Mouse (Mus musculus): ENCODE data around the gene 1700029J07Rik.

Gene 1700029J07Rik

DNA sequence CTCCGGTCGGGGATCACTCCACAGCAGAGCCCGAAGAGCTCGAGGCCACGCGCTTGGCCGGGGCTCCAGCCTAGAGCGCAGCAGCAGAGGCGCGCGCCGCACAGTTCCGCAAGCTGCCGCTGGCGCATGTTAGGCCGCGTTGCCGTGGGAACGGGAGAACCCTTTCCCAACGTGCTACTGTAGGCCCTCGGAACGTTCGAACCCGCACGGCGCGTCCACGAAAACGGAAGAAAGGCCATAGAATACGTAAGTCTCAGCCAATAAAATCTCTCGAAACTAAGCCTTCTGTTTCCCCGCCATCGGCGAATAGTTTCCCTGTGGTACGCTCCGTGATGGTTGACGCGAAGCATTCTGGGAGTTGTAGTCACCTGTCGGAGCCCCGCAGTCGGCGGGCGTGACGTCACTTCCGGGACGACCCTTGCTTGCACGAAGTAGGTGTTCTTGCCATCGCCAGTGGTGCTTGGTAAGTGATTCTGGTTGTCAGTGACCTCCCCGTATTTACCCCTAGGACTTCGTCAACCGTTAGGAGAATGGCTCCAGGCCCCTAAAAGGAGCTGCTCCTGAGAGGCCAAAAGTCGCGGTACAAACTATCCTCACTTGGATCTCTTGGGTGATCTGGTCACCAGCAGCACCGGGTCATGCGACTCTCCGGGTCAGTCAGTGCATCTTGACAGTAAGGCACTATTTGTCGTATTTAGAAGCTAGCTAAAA lies at the start of gene 1700029J07Rik, which contains the start of gene Ufsp2:
TSS of gene 1700029J07Rik (minus strand) at position 127 of the 711 bp plus-strand sequence.
TSS of gene Ufsp2 (plus strand) at position 403 of the 711 bp plus-strand sequence.
- DNase-seq, result peak; percentile 99

DNA sequence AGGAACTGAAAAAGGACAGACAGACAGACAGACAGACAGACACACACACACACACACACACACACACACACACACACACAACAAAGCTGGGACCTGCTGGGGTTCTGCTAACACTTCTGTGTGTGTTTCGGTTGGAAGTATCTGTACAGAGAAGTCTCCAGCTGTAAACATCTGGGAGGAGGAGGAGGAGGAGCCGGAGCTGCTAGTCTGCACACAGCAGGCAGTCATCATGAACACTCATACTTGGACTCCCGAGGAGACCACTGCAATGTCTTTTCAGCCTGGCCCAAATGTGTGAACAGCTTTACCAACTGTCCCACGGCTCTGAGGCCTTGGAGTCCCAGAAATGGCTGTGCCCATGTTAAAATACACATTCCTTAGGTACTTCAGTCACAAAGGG lies 49.3 kb upstream of the 1700029J07Rik start:
- no peak for DNase-seq

DNA sequence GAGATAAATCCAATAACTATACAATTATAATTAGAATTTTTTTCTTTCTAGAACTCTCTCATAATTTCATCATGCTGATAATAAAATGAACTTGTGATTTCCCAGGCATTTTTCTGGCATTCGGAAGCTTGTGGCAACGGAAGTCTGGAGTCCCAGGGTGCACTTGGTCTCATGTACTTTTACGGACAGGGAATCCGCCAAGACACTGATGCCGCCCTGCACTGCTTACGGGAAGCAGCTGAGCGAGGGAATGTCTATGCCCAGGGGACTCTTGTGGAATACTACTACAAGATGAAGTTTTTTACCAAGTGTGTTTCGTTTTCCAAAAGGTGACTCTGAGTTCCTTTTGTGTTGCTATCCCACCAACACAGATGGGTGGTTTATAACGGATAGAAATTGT lies 47.7 kb upstream of the 1700029J07Rik start:
- no peak for DNase-seq

DNA sequence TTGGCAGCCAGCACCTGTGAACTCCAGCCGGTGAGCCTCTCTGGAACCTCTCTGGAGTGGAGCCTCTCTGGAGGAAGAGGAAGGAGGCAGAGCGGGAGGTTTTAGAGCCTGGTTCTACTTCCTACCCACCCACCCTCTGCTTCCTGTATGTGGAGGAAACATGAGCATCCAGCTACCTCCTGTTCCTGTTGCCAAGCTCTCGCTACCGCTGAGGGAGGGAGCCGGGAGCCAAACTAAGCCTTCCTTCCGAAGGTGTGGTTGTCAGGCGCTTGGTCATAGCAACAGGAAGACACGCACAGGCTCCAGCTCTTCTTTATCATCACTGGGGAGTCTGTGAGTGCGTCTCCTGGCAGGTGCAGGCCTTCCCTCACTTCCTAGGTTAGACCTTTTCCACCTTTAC lies 47.2 kb upstream of the 1700029J07Rik start:
- DNase-seq, result no peak

DNA sequence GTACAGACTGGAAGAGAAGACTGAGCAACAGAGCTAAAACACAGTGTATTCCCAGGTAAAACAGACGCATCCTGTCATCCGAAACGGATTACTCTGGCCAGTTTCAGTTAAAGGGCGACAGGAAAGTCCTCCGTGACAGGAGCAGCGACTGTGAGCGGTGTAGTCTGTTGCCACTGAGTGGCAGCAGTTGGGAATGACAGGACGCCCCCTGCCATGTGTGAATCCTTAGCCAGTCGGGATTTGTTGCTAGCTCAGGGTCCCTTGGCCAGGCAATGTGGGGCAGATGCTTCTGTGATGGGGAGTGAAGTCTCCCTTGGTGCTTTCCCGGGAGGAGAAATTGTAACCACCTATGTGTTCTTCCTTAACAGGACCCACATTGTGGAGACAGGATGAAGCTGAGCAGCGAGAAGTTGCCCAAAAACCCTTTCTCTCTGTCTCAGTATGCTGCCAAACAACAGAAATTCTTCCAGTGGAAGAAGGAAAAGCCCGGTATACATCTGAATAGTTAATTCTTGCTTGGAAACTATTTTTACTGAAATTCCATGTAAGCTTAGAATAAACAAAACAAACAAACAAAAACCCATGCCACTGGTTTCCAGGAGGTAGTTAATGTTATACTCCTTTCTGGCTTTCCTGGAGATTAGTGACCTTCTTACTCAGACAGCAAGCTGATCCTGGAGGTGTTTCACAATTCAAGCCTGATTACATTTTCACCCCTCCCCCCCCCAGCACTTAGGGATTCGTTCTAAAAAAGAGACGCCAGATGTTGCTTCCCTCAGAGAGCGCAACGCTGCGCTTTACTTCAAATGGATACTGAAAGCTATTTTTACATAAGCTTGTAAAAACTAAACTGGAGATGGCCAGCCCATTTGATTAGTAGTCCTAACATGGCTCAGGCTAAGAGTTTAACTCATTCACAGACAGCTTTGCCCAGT lies 36.0 kb upstream of the 1700029J07Rik start:
- peak; percentile 26 for DNase-seq

DNA sequence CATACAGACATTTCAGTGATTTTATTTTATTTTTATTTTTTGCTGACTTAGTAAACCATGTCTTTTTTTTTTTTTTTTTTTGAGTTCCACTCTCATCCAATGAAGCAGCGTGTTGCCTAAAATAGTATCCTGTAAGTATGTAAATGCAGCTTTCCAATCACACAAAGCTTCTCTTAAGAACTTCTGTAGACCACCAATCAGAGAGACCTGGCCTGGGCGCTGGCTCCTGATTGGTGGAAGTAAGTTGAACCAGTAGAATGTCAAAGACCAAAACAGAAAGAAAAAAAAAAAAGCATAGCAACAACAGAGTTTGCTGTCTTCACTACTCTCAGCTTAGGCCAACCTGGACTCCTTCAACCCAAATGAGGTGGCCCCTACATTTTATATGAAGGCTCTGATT lies 35.3 kb upstream of the 1700029J07Rik start:
- no peak for DNase-seq

DNA sequence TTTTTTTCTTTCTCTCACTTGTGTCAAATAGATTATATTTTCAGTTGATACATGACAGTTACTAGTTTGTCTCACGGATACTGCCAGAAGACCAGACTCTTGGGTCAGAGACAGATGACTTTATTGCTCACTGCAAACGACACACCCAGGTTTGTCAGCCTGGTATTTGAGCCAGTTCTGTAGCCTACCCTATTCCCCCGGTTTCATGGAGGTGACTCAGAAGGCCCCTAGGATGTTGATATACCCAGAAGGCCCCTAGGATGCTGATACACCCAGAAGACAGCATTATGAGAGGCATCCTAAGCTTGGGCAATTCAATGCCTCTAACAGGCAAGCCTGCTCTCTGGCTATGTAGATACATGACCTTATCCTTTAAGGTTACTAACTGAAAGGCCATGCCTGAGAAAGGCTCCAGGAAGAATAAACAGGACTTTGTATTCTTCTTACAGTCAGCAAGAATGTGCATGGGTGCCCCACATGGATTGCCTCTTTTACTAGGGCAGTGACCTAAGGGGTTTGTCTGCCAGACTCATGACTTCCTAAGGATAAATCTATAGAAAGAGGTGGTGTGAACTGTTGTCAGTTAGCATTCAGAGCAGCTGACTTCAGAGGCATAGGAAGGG lies 32.1 kb upstream of the 1700029J07Rik start:
- DNase-seq, result no peak

DNA sequence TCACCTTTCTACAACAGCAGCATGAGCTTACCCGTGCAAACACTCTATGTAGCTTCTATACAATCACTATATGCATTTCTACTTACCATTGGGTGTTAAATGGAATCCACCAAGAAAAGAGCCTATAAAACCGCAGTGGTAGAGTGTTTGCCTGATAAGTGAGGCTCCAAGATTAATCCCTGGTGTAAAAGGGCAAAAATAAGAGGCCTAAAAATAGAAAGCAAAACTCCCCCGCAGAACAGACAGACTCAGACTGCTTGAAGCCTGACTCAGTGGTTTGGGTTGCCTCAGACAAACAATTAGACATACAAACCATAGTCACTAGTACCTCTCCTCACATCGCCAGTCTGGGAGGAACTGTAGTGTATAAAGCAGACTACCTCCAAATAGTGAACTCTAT lies 30.5 kb upstream of the 1700029J07Rik start, which contains the start of gene Ankrd37:
TSS of gene Ankrd37 (minus strand) at position 112 of the 400 bp plus-strand sequence.
- DNase-seq, result no peak

DNA sequence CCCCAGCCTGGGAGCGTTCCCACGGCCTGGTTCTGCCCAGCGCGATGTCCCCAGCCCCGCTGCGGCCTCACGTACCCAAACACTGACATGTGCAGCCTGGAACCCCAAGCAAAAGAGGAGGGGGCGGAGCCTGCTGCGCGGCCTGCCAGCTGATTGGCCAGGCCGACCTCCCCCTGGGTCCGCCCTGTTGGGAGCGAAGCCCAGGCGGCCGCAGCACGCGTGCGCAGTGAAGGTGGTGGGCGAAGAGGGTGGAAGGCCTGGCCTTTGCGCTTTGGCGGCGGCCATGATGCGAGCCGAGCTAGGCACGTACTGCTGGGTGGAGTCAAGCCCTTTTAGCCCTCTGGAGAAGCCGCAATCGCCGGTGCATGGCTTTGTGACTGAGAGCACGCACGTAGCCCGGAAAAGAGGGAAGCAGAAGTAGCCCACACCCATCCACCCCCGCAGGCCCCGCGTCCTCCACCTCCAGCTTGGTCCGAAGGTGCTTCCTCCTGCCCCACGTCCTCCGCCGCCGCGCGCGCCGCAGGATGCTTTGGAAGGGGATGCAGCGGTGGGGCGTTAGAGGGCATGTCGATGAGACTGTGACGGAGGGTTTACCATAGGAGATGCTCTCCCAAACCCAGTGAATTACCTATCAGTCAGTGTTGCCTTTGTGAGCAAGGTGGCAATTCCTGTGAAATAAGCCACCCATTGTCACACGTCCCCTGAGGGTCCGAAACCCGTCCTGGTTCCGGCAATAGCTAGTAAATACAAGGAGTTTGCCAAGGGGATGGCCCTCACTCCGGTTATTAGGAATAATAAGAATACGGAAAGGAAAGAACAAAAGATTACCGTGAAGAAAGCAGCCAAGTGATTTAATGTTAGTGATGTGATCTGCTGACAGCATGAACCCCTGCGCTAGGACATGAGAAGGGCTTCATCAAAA lies 25.0 kb upstream of the 1700029J07Rik start:
- peak; percentile 97 for DNase-seq

DNA sequence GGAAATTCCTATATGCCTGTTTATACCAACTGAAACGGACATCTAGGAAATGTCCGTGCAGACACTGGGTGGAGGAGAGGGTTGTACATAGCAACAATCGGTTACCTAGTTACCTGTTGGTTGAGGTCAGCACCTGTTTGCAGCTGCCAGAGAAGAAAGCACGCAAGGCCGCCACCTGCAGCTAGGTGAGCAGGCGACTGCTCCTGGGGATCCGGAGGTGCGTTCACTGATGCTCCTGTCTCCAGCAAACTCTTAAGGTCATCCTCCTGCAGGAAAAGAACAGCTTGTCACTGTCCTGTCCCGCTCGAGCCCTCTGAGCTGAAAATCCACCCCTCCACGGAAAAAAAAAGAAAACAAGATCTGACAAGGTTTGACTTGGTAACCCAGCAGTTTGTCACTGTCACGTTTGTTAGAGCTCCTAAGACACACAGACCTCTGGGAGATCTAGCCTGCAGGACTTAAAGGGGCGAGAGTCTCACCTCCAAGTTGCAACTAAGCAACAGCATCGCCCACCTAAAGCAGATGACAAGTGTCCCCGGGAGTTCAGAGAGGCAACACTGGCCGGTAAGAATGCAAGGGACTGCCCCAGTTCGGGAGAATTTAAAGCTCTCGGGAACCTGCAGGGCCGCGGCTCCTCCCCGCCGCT lies 24.2 kb upstream of the 1700029J07Rik start, which contains the start of gene Lrp2bp:
TSS of gene Lrp2bp (plus strand) at position 166 of the 646 bp plus-strand sequence.
- DNase-seq, result peak; percentile 14

DNA sequence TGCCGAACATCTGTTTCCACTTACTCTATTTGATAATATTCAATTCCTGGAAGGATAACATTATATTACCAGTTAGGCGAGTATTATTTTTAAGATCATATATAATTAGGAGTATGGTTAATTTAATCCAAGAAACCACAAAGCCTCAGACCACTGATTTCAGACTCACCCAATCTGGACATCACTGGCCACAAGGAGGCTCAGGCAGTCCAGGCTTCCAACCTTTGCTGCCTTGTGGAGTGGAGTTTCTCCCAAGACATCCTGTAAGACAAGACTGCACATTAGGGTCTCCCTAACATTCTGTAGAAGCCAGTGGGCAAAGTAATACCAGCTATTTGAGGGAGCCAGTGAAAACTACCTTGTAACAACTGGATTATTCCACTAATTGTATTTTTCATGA lies 23.2 kb upstream of the 1700029J07Rik start:
- no peak for DNase-seq

DNA sequence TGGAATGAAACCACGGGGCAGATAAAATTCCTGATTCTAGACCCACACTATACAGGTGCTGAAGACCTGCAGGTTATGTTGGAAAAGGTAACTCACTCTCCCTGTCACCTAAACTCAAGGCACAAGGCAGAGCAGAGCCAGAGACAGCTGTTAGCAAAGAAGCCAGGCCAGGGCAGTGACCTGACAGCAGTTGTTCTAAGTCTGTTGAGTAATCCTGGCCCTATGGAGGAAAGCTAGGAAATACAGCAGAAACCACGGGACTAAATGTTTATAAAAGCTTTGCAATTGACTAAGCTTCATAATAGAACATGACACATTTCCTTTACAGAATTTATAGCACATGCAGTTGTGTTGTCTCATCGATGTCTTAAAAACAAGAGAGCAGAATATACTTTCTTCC lies 20.5 kb upstream of the 1700029J07Rik start:
- no peak for DNase-seq

DNA sequence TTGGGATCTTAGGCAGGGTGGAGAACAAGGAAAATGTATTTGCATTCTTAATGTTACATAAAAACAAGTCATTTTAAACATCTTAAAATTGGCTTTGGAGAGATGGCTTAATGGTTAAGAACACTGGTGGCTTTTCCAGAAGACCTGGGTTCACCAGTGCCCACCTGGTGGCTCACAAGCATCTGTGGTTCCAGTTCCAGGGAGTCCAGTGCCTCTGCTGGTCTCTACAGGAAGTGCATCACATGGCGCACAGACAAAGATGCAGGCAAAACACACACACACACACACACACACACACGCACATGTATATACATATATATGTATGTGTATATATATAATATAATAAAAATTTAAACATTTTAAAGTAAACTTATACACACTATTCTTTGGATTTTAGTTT lies 19.1 kb upstream of the 1700029J07Rik start:
- DNase-seq, result no peak

DNA sequence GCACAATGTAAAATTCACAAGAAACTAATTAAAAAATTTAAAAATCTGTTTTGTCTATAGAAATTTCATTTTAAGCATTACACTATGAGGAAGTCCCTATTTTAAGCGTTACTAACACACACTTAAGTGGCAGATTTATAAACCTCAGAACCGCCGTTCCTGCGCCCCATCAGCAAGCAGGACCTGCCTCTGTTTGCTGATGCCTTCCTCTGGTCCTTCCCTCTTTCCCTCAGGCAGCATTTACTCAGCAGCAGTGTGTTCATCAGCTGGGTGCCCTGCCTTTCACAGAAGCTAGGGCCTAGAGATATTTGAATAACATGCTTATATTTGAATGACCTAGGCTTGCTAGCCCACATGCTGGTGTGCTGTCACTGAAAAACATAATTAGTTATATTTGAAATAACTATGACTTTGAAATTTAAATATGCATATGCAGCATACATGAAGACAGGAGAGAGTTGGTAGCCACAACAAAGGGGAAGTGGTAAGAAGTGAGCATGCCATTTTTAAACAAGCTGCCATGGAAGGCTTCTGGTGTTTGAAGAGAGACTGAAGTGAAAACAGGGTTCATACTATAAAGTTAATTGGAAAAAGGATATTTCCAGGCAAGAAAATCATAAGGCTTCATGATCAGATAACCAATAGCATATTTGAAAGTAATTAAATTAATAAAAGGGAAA lies 15.7 kb upstream of the 1700029J07Rik start:
- DNase-seq, result no peak

DNA sequence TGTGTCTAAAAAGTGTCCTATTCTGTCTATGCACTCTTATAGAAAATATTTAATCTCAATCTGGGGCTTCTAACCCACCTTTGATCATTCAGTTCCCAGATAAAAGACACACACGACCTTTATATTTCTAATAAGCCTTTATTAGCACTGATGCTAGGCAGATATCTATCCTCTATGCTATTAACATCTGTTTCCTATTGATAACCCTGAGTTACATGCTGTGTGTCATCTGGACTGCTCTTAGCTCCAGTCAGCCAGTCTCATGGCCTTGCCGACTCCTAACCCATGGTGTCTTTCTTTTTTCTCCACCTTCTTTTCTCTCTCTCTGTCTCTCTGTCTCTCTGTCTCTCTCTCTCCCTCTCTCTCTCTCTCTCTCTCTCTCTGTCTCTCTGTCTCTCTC lies 13.1 kb upstream of the 1700029J07Rik start:
- no peak for DNase-seq

DNA sequence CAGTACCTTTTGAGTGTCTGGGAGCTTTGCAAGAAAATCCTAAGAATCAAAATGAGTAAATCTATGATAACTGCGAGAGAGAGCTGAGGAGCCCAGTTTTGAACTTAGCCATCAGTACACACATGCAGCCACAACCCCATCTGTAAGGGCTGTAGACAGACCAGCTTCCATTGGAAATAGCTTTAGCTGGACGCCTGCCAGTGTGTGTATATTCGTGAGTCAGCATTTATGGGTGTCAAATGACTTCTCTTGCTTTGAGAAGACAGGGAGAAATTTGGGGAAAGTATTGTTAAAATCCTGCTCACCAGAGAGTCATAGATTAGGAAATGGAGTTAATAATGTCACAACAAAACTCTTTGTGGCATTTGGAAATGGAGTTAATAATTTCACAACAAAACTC lies 11.6 kb upstream of the 1700029J07Rik start:
- DNase-seq, result no peak

DNA sequence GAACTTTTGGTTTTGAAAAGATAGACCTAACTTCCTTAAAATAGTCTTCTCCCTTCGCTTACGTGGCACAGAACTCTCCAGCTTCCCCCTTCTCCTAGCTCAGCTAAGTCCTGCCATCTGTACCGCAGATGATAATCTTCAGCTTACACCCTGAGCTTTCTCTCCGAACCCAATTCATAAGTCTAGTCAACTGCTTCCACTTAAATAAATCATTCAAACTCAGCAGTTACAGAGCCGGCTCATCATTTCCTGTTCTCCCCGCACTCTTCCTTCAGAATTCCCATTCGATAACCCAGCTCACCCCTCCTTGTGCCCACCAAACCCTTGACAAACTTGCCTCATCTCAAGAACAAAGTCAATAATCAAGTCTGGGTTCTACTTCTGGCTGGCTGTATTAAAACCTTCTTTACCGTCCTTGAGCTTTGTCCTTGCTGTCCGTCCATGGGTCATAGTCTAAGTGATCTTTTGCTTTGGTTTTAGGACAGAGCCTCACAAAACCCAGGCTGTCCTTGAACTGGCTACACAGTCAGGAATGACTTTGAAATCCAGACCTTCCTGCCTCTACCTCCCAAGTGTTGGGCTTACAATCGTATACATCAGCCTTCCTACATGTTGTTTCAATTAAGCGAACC lies 901 bp upstream of the 1700029J07Rik start:
- DNase-seq, result no peak

DNA sequence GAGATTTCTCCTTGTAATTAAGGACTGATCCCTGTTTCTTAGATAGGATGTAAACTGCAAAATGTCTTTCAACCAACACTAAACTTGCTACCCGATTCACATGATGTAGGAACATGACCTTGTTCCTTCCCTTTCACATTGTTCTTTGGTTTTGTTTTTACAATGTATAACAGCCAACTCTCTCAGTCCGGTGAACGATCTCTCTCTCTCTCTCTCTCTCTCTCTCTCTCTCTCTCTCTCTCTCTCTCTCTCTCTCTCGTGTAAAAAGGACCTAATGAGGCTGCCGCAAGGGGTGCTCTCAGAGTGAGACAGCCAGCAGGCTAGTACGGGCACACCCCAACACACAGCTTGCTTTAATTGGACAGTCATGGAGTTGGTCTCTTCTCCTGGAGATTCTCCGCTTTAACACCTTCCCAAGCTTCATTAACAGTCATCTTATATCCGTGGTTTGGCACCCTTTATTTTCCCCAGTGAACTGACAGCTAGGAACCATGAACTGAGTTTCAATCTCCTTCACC lies 1.0 kb downstream of the 1700029J07Rik start:
- DNase-seq, result no peak

DNA sequence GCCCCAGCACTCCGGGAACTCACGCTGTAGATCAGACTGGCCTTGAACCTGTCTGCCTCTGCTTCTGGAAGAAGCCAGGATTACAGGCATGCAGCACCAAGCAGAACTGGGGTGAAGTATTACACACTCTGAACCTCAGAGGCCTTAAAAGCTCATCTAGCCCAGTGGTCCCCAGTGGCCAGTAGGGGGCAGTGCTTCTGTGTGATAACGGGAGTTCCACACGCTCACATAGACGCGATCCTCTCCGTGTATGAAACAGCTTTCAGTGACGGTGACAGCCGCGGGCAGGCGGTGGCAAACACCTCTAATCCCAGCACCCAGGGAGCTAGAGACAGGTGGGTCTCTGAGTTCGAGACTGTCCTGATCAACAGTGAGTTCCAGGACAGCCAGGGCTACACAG lies 4.2 kb downstream of the 1700029J07Rik start:
- DNase-seq, result no peak

DNA sequence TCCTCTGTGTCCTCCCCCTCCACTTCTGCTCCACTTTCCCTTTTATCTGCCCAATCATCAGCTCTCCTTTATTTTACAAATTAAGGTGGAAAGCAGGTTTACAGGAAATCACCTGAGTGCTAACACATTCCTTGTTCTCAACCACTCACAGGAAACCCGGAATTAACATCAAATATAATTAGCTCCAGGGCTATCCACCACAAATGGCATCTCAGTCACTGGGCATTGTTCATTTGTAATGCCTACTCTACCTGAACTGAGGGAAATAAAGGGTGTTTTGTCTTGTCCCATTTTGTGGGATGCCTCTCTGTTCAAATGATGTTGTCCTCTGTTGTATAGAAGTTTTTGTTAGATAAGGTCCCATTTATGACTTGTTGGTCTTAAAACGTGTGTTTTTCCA lies 24.4 kb downstream of the 1700029J07Rik start:
- DNase-seq, result no peak
